Mouse (Mus musculus) urinary bladder, postnatal 10 days (tissue): Measurements from ENCODE around the gene Akirin1.

Experiments used
- DNase-seq: peaks from one replicate; pipeline ENCODE4 v3.0.0; 2022; ENCODE audit warnings: low spot score

Akirin1 gene

DNA sequence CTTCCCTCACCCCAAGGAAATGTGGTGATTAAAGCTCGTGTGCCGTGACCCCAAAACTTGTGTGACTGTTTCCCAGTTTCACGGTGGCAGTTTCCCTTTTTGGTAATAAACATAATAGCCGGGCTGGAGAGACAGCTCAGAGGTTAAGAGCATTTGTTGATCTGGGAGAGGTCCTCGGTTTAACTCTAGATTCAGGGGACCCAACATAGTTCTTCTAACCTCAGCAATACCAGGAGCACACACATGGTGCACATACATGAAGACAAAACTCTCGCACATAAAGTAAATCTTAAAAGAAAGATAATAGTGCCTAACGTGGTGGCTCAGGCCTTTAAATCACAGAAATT lies 31.7 kb downstream of the Akirin1 start:
- DNase-seq: no peak

DNA sequence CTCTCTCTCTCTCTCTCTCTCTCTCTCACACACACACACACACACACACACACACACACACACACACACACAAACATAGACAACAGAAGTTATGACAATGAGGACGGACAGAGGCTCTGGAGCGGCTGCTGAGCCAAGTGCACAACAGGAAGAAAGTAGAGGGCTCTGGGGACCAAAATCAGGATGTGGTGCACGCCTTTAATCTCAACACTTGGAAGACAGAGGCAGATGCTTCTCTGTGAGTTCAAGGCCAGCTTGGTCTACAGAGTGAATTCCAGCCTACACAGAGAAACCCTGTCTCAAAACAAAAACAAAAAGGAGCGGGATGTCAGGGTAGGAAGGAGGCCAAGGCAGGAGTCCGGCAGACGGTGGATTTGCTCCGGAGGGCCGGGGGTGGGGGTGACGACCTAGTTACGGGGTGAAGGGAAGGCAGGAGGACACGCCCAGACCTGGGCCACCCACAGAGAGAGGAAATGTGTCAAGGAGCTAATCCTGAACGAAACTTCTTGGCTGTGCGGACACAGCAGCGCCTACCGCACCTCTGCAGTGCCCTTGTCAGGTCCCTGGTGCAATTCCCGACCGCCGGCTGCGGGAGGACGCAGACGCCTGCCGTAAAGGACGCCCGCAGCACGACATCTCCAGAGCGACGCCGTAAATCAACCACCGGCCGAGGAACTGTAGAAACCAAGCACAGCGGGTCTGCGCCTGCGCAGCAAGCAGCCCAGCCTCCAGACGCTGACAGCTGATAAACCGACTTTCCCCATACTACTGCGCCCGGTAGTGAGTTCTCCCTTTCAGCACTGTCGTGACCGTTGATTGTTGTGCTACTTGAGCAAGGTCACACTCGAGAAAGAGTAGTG lies 32.3 kb downstream of the Akirin1 start, which contains the start of gene Ndufs5:
TSS of gene Ndufs5 (minus strand) at position 629 of the 860 bp plus-strand sequence.
- peak; percentile 87 for DNase-seq

DNA sequence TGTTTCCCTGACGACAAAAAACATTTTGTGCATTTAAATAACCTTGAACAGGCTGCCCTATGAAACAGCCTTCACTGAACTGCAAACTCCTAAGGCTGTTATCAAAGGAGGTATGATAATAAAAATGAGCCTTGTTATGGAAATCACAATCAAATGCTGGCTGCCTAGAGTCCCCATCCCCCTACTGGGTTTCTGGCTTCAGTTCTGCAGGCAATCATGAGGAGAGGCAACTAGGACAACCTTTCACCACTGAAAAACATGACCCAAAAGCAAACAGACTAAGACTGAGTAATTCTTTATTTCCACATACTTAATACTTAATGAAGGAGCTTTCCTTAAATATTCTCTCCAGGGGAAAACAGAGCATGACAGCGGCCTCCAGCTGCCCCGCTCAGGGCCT lies 37.7 kb downstream of the Akirin1 start:
- DNase-seq: no peak

DNA sequence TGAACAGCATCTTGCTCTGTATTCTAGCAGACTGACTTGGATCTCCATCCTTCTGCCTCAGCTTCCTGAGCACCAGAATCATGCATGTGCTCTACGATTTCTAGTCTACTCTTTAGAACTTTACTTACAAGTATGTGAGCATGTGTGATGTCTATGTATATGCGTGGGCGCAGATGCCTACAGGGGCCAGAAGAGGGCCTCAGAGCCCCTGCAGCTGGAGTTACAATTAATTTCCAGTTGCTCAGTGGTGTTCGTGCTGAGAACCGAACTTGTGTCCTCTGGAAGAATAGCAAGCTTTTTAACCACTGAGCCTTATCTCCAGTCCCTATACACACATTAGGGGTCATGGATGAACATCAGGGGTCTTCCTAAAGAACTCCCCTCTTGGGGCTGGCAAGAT lies 42.8 kb downstream of the Akirin1 start:
- no peak for DNase-seq

DNA sequence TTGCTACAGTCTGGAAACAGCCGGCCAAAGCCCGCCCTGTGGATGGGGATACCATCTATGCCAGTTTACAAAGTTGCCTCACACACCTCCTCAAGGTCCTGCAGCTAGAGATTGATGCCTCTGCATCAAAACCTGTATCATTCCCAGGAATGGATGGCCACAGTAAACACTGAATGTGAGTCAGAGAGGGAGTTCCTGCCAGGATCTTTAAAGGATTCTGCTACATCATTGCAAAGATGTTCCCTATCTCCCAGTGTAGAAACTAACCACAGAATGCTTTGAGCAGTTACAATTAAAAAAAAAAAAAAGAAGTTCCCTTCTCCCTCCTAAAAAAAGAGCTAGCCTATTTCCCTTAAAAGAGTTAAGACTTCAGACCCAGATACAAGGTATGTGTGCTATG lies 44.8 kb downstream of the Akirin1 start:
- no peak for DNase-seq

DNA sequence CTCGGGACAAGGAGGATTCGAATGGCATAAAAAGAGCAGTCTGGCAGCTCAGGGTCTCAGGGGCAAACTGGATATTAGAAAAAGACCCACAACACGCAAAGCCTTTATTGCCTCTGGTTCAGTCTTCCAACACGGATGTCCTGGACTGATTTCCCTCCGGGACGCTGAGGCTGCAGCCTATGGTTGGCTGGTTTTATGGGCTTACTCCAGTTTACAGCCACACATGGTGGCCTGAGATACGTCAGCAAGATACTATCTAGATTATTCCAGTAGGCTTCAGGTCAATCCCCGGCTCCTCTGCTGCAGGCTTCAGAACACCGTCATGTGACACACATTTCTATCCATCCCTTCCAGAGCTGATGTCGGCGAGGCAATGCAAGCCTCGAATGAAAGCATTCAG lies 56.8 kb downstream of the Akirin1 start:
- no peak for DNase-seq

DNA sequence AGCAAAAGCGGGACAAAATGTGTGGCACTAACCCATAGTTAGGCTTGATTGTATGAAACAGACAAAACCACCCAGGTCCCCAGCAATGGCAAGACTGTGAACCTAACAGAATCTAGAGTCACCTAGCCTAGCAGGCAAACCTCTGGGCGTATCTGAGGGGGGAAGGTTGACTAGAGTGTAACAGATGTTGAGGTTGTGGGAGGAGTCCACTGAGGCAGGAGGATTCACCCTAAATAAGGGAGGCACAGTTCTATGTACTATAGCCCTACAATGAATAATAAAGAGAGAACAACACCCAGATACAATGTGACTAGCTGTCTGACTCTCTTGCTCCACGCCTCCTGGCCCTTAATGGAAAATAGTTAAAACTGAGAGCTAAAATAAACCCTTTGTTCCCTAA lies 58.1 kb downstream of the Akirin1 start:
- no peak for DNase-seq

DNA sequence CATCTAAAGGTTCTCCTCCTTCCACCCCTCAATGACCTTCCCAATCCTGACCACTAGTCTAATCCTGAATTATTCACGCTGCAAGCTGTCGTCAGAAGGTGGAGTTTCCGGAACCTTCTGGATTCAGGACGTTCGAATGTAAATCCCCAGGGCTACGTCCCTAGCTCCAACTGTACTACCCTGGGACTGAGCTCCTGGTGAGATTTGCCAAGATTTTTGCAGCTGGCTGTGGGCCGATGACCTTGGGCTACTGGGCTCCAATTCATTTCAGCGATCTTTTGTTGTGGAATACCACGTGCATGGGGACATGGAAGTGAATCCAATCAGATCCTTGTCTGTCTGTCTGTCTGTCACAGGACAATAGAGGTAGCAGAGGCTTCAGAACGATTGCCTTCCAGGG lies 59.8 kb downstream of the Akirin1 start:
- DNase-seq: no peak

DNA sequence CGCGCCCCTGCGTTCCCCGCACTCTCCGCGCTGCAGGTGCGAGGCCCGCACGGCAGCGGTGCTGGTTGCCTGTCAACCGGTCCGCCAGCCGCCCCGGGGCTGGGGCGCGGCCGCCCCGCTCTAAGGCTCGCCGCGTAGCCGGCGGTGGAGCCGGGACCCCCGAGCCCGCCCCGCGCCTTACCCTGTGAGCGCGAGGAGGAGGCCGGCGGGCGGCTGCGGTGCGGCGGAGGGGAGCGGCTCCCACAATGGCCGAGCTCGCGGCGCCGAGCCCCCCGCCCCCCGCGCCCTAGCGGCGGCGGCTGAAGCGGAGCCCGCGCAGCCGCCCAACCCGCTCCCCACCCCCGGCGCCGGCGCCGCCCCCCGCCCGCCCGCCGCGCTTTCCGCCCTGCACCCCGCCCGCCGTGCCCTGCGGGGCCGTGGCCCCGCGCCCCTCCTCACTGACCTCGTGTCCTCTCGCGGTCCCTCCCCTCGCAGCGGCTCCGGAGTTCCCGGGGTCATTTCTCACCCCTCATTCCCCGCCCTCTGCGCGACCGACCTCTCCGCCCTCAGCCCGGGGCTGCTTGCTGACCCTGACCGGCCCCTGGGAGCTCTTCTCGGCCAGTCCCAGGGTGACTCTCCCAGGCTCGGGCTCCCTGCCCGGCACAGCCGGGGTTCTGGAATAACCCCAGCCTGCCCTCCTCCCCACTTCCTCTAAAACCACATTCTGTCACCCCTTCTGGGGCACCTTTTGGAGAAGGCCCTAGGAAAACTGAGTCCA lies 62.9 kb downstream of the Akirin1 start:
- DNase-seq: no peak

DNA sequence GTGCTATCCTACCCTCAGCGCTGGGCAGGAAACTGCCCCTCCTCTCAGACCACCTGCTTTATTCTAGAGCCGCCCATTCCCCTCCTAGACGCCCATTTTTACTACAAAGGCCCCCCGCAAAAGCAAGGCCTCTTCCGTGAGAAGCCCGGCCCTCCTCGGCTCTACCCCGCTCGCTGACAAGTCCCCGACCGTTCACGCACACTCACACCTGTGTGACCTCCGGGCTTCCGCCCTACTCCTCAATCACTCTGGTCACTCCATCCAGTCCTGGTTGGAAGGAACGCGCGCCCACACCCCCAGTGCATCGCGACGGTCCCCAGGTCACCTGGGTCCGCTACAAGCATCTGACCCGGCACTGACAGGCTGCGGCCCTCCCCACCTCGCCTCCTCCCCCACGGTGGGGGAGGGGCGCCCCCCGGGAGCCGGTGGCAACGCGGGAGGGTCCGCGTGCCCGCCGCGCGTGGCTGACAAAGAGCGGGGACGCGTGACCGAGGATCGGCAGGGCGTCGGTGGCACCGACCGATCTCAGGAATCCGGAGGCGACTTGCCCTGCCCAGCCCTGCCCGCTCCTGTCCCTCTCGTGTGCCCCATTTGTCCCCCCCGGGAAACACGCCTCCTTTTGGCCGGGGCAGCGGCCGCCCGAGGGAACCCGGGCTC lies 63.6 kb downstream of the Akirin1 start:
- no peak for DNase-seq

DNA sequence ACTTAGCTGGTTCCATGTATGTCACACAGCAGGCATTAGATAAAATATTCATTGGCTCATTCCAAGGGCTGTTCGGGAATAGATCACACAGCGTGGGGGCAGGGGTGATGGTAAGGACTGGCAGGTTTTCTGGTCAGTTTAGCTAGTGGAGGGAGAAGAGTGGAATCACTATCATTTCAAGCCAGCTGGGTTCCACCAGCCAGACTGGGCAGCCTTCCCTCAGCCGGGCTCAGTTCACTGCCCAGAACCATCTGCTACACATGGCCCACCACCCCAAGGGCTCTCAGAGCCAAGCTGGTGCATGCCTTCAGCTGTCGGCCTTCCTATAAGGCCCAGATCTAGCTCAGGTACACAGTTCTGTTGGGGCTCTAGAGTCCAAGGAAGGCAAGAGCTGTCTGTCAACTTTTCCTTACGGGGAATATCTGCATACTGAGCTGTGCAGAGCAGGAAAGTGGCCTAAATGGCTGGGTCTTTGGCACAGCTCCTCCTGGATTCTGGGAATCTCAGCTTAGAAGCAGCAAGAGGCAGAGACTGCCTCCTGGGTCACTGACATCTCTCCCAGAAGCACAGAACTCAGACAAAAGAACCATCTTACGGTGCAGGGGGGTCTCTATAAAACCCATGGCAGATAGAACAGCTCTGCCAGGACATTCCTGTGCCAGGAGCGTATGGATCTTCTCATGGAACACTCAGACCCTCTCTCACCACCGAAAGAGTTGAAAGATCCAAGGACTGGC lies 64.5 kb downstream of the Akirin1 start:
- DNase-seq: no peak

DNA sequence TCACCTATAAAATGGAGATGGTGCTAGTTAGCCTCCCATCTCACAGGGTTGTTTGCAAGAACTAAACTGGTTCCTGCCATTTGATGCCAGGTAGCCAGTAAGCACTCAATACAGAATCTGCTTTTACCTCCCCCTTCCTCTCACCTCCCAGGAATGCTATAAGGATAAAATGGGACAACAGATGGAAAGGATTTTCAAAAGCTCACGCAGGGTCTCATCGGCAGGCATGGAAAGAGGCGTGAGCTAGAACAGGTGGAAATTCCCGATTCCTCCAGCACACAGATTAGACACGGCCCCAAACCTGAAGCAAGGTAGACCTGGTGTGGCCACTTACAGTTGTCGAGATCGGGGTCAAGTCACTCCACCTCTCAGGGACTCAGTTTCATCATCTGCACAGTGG lies 65.1 kb downstream of the Akirin1 start:
- DNase-seq: no peak
